Mouse (Mus musculus): ENCODE measurements around the gene Dnaja4.
A peak's percentile ranks its signal among the peaks of the same experiment; 100 is the strongest.
"Not testable (repeated sequence)": the region's sequence is repeated elsewhere in the genome, so short reads cannot be mapped to it uniquely, and the experiment has no call there.

The Dnaja4 gene

GRCm38 (mm10) chr9:54698318-54699086, at the start of gene Dnaja4:
TSS of gene Dnaja4 (plus strand) at chr9:54698873.
- DNase-seq (ENCODE audit: low read depth, low spot score): peak; percentile 17

- DNase-seq (ENCODE audit: low read depth, low spot score): no peak
These were observed 49.3 kb upstream of the Dnaja4 start for GRCm38 (mm10) chr9:54649360-54649759.

GRCm38 (mm10) chr9:54652778-54653177, 45.9 kb upstream of the Dnaja4 start:
- DNase-seq (ENCODE audit: low read depth, low spot score): no peak

- no peak for DNase-seq (ENCODE audit: low read depth, low spot score)
These were observed 42.8 kb upstream of the Dnaja4 start for GRCm38 (mm10) chr9:54655846-54656245.

- DNase-seq (ENCODE audit: low read depth, low spot score): no peak
These were observed 42.3 kb upstream of the Dnaja4 start for GRCm38 (mm10) chr9:54656402-54656801.

- no peak for DNase-seq (ENCODE audit: low read depth, low spot score)
These were observed 39.9 kb upstream of the Dnaja4 start for GRCm38 (mm10) chr9:54658773-54659172.

- no peak for DNase-seq (ENCODE audit: low read depth, low spot score)
These were observed 36.9 kb upstream of the Dnaja4 start, which contains the start of gene Acsbg1 for GRCm38 (mm10) chr9:54661605-54662377. TSS of gene Acsbg1 (minus strand) at chr9:54661870.

- no peak for DNase-seq (ENCODE audit: low read depth, low spot score)
These were observed 34.3 kb upstream of the Dnaja4 start for GRCm38 (mm10) chr9:54664358-54664757.

GRCm38 (mm10) chr9:54666116-54666515, 32.6 kb upstream of the Dnaja4 start:
- peak; percentile 28 for DNase-seq (ENCODE audit: low read depth, low spot score)

- DNase-seq (ENCODE audit: low read depth, low spot score): no peak
These were observed 30.2 kb upstream of the Dnaja4 start for GRCm38 (mm10) chr9:54668455-54668854.

- DNase-seq (ENCODE audit: low read depth, low spot score): no peak
These were observed 26.7 kb upstream of the Dnaja4 start for GRCm38 (mm10) chr9:54671962-54672361.

GRCm38 (mm10) chr9:54673887-54674286, 24.8 kb upstream of the Dnaja4 start:
- no peak for DNase-seq (ENCODE audit: low read depth, low spot score)

- peak; percentile 68 for DNase-seq (ENCODE audit: low read depth, low spot score)
These were observed 22.1 kb upstream of the Dnaja4 start for GRCm38 (mm10) chr9:54676531-54676986.

- no peak for DNase-seq (ENCODE audit: low read depth, low spot score)
These were observed 15.8 kb upstream of the Dnaja4 start for GRCm38 (mm10) chr9:54682846-54683245.

GRCm38 (mm10) chr9:54683814-54684605, 14.7 kb upstream of the Dnaja4 start:
- no peak for DNase-seq (ENCODE audit: low read depth, low spot score)

GRCm38 (mm10) chr9:54687246-54688236, 11.1 kb upstream of the Dnaja4 start:
- DNase-seq (ENCODE audit: low read depth, low spot score): no peak

- DNase-seq (ENCODE audit: low read depth, low spot score): no peak
These were observed 9.2 kb upstream of the Dnaja4 start for GRCm38 (mm10) chr9:54689446-54689845.

- DNase-seq (ENCODE audit: low read depth, low spot score): not testable (repeated sequence)
These were observed 8.0 kb upstream of the Dnaja4 start for GRCm38 (mm10) chr9:54690697-54691096.

GRCm38 (mm10) chr9:54691241-54691805, 7.3 kb upstream of the Dnaja4 start:
- peak; percentile 40 for DNase-seq (ENCODE audit: low read depth, low spot score)

- DNase-seq (ENCODE audit: low read depth, low spot score): no peak
These were observed 343 bp downstream of the Dnaja4 start for GRCm38 (mm10) chr9:54699087-54699344.
